Mouse (Mus musculus) lung, embryonic 16.5 days (tissue): ENCODE measurements around the gene 4930578G10Rik. TPM values are rescaled to one million over a fixed set of nuclear protein-coding genes. Genes with fewer than 3 reads are reported as not detected.
"Not testable (repeated sequence)": the region's sequence is repeated elsewhere in the genome, so short reads cannot be mapped to it uniquely, and the experiment has no call there.

Source experiments
- ATAC-seq: fragments of 200-750 bp; cut with Nextera tagmentation; 2 replicates; pipeline ENCODE4 v1.8.0; 2017; ENCODE audit warnings: low read depth, mild to moderate bottlenecking, moderate library complexity
- H3K27ac ChIP-seq: fragments of 300-500 bp; sonication (generic); 2 replicates; pipeline ENCODE4 v1.5.1; 2014; ENCODE audit warnings: mild to moderate bottlenecking, control low read depth, low read length
- H3K27me3 ChIP-seq: fragments of 300-500 bp; sonication (generic); 2 replicates; pipeline ENCODE4 v1.6.1; 2014; ENCODE audit warnings: low read depth, low read length, mixed read lengths; ENCODE audit not compliant: control insufficient read depth, insufficient read depth
- H3K36me3 ChIP-seq: fragments of 300-500 bp; sonication (generic); 2 replicates; pipeline ENCODE4 v1.6.1; 2014; ENCODE audit warnings: low read length; ENCODE audit not compliant: control insufficient read depth, insufficient read depth
- H3K4me1 ChIP-seq: fragments of 300-500 bp; sonication (generic); replicated peaks from 2 replicates; pipeline ENCODE4 v1.6.1; 2014; ENCODE audit warnings: low read length, mixed read lengths; ENCODE audit not compliant: control insufficient read depth, insufficient read depth
- H3K4me2 ChIP-seq: fragments of 300-500 bp; sonication (generic); 2 replicates; pipeline ENCODE4 v1.6.1; 2014; ENCODE audit warnings: low read depth, low read length, control low read depth
- H3K4me3 ChIP-seq: fragments of 300-500 bp; sonication (generic); 2 replicates; pipeline ENCODE4 v1.5.1; 2014; ENCODE audit warnings: mild to moderate bottlenecking, low read length, control low read depth
- H3K9ac ChIP-seq: fragments of 300-500 bp; sonication (generic); 2 replicates; pipeline ENCODE4 v1.6.1; 2014; ENCODE audit warnings: low read length, control low read depth
- H3K9me3 ChIP-seq: fragments of 300-500 bp; sonication (generic); 2 replicates; pipeline ENCODE4 v1.6.1; 2016; ENCODE audit warnings: low read length; ENCODE audit not compliant: control insufficient read depth
- WGBS: fragments of 180-500 bp; shearing (Covaris S2); extraction: QIAGEN DNeasy Blood & Tissue Kit; methylation state at CpG from one replicate; pipeline ENCODE4 v1.1.7; 2014; 5-methylcytosine and 5-hydroxymethylcytosine counted together
- polyA plus RNA-seq: library from polyadenylated mRNA; unstranded; fragments of >200 nt; fragmentation: Nextera tagmentation; extraction: Ambion mirVana; gene quantifications from 2 replicates; pipeline ENCODE4 v1.2.1, GENCODE M21; 2015

The 4930578G10Rik gene
- polyA plus RNA-seq: not detected in 2 replicates

GRCm38 (mm10) chr4:42735245-42735644 lies at the start of gene 4930578G10Rik:
Gene 4930578G10Rik, plus strand, starts transcription at chr4:42735545.
- H3K27me3 ChIP-seq, H3K4me1 ChIP-seq, H3K4me3 ChIP-seq, ATAC-seq, H3K4me2 ChIP-seq, H3K27ac ChIP-seq, H3K9me3 ChIP-seq, H3K9ac ChIP-seq, H3K36me3 ChIP-seq: not testable (repeated sequence)
- WGBS: no CpG with 5 or more reads among the region's 13 CpGs

DNA sequence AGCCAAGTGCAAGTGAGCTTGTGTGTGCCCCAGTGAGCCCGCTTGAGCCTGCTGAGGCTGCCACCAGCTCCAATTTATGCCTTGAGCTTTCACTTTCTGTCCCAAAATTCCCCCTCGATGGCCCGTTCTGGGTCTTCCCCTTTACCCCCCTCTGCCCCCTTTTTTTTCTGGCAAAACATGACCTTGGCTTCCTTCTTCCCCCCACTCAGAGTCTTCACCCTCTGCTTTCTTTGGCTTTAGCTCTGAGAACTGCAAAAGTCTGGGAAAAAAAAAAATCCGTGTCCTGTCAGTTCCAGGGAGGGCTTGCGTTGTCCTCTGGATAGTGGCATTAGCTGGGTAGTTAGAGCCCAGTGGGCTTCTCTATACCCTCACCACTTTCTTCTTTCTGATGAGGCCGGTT lies 21.1 kb downstream of the 4930578G10Rik start, which contains the start of gene Ccl19:
Gene Ccl19 (minus strand): TSS at position 101 of the 400 bp plus-strand sequence.
- H3K4me2 ChIP-seq, H3K9ac ChIP-seq, H3K9me3 ChIP-seq, H3K27ac ChIP-seq, H3K4me3 ChIP-seq, H3K27me3 ChIP-seq, ATAC-seq, H3K4me1 ChIP-seq, H3K36me3 ChIP-seq: not testable (repeated sequence)
- no CpG with 5 or more reads among the region's 6 CpGs for WGBS

- H3K27ac ChIP-seq, H3K9me3 ChIP-seq, ATAC-seq, H3K36me3 ChIP-seq, H3K4me2 ChIP-seq, H3K4me3 ChIP-seq, H3K9ac ChIP-seq, H3K4me1 ChIP-seq, H3K27me3 ChIP-seq: not testable (repeated sequence)
- no CpG with 5 or more reads among the region's 5 CpGs for WGBS
These were observed 38.5 kb downstream of the 4930578G10Rik start, which contains the start of gene Ccl21a for GRCm38 (mm10) chr4:42773893-42774292. Gene Ccl21a, minus strand, starts transcription at chr4:42773993.

DNA sequence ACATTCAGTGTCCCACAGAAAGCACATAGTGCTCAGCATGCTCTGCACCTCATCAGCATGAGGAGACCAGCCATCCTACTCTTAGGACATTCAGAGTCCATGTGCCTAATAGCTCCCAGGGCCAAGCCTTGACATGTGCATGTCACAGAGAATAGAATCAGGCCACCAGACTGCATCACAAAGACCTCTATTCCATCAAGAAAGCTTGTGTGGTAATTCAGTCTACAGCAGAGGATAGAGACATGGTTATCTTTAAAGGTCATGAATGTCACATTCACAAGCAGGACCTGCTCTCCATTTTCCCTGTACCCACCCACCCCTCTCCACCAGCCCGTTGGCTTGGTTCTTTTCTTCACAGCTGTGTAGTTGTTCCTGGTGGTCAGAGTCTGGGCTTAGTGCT lies 118.4 kb downstream of the 4930578G10Rik start, which contains the start of gene Fam205a1:
Gene Fam205a1 (minus strand): TSS at position 101 of the 400 bp plus-strand sequence.
- H3K27ac ChIP-seq, H3K9ac ChIP-seq, H3K4me2 ChIP-seq, H3K9me3 ChIP-seq, ATAC-seq, H3K27me3 ChIP-seq, H3K4me1 ChIP-seq, H3K36me3 ChIP-seq, H3K4me3 ChIP-seq: not testable (repeated sequence)
- WGBS: no CpG with 5 or more reads among the region's 1 CpGs

DNA sequence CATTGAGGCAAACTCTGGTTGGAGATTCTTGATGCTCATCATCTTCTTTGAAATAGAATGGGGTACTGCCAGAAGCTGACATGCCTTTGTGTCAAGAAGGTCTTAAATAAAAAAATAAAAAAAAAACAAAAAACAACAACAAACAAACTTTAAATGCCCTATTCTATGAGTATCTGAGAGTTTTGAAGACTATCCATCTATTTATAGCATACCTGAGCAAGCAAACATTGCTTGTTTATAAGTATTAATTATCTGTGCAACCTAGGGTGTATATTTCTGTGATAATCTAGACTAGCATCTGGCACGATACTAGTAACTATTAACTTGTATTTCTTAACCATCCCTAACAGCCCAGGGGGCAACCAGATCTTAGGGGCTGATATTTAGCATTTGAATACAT lies 121.3 kb downstream of the 4930578G10Rik start, which contains the start of gene Gm12394:
Gene Gm12394 (minus strand): TSS at position 101 of the 400 bp plus-strand sequence.
- not testable (repeated sequence) for H3K4me3 ChIP-seq, H3K9ac ChIP-seq, H3K9me3 ChIP-seq, H3K36me3 ChIP-seq, H3K4me2 ChIP-seq, H3K27ac ChIP-seq, H3K27me3 ChIP-seq, ATAC-seq, H3K4me1 ChIP-seq
- 67% methylated on average over 1 of the region's 1 CpGs for WGBS

DNA sequence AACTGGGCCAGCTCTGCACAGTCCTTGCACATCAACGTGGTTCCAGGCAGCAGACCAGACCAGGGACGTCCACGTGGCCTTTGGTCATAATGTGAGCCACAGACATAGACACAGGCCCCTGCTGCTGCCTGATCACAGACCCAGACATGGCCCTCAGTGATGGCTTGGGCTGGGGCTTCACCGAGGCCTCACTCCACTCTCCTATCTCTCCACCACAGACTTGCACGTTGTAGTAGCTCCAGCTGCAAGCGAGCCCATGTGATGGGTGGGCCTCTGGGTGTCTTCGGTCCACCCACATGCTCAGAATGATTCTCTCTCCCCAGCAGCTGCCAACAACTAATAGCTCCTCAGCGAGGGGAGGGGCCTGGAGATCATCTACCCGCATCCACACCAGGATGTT lies 125.1 kb downstream of the 4930578G10Rik start:
- not testable (repeated sequence) for H3K36me3 ChIP-seq, H3K4me3 ChIP-seq, H3K4me2 ChIP-seq, H3K27me3 ChIP-seq, H3K4me1 ChIP-seq, H3K27ac ChIP-seq, H3K9me3 ChIP-seq, H3K9ac ChIP-seq, ATAC-seq
- WGBS: 62% methylated on average over 9 of the region's 9 CpGs

DNA sequence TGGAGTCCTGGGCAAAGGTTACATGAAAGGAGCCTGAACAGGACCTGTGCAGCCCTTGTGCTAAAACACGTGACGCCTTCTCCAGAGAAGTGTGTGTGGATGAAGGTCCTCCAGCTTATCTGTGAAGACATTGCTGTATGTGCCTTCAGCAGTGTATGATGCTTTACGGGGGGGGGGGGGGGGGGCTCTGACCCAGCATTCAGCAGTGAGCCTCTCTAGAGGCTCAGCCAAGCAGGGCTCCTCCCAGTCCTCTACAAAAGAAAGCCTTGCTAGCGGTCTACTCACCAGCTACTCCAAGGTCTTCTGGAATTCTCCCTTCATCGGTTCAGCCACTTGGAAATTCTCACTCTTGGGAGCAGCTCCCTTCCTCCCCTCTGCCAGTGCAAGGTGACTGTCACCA lies 128.1 kb downstream of the 4930578G10Rik start:
- 75% methylated on average over 5 of the region's 5 CpGs for WGBS
- H3K4me1 ChIP-seq, H3K4me3 ChIP-seq, ATAC-seq, H3K27me3 ChIP-seq, H3K27ac ChIP-seq, H3K9ac ChIP-seq, H3K9me3 ChIP-seq, H3K4me2 ChIP-seq, H3K36me3 ChIP-seq: not testable (repeated sequence)

- no peaks in the 10 kb centered on the region for H3K27me3 ChIP-seq
- 38% methylated on average over 3 of the region's 3 CpGs for WGBS
- no peaks in the 10 kb centered on the region for H3K4me1 ChIP-seq
- H3K4me3 ChIP-seq: no peak overlapping the region
- no peak for ATAC-seq
- H3K36me3 ChIP-seq: no peaks in the 10 kb centered on the region
- H3K27ac ChIP-seq: no peak overlapping the region
- H3K9me3 ChIP-seq: no peaks in the 10 kb centered on the region
- no peak overlapping the region for H3K4me2 ChIP-seq
- H3K9ac ChIP-seq: no peak overlapping the region
These were observed 132.0 kb downstream of the 4930578G10Rik start for GRCm38 (mm10) chr4:42867390-42867789.

DNA sequence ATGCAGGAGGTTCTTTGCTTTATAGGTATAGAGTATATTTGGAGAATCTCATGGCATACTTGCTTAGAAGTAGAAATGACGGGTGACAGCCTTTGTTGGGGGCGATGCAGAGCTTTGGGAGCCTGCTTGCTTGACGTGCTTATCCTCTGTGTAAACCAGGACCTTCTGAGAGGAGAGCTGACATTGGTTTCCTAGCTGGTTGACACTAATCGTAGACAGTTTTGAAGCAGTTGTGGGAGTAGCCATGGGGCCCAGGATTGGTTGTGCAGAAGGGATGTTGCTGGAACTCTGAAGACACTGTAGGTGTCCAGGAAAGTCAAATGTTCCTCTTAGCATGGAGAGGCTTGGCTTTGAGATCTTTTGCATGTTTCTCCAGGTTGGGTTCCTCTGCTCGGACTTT lies 132.8 kb downstream of the 4930578G10Rik start:
- Histone ChIP-seq H3K27ac (no peak overlapping the region), H3K9me3 (no peaks in the 10 kb centered on the region), H3K4me2 (no peak overlapping the region), H3K27me3 (no peaks in the 10 kb centered on the region), H3K36me3 (no peaks in the 10 kb centered on the region), H3K4me1 (no peaks in the 10 kb centered on the region), H3K9ac (no peak overlapping the region), H3K4me3 (no peak overlapping the region)
- no peak for ATAC-seq
- WGBS: 65% methylated on average over 5 of the region's 5 CpGs

- Histone ChIP-seq H3K4me2 (no peak overlapping the region), H3K4me1 (no peaks in the 10 kb centered on the region), H3K36me3 (no peaks in the 10 kb centered on the region), H3K4me3 (no peak overlapping the region), H3K27ac (no peak overlapping the region), H3K27me3 (no peaks in the 10 kb centered on the region), H3K9me3 (no peaks in the 10 kb centered on the region), H3K9ac (no peak overlapping the region)
- 74% methylated on average over 5 of the region's 5 CpGs for WGBS
- ATAC-seq: no peak
These were observed 135.4 kb downstream of the 4930578G10Rik start for GRCm38 (mm10) chr4:42870748-42871147.
